Mouse (Mus musculus) E14TG2a.4 (cell line): ENCODE results near the gene Dab1.

Experiments used
- CTCF ChIP-seq: conservative IDR thresholded peaks from 2 replicates; pipeline ENCODE4 v1.5.1; 2014; ENCODE audit warnings: low read length
- NANOG ChIP-seq: IDR thresholded peaks from 2 replicates; pipeline ENCODE4 v1.6.1; 2014; ENCODE audit warnings: borderline replicate concordance, low read length, mixed read lengths
- POU5F1 ChIP-seq: IDR thresholded peaks from 2 replicates; pipeline ENCODE4 v1.6.1; 2014; ENCODE audit warnings: low read length, borderline replicate concordance

- TF ChIP-seq CTCF = no peak
- no peak for TF ChIP-seq NANOG
- no peak for TF ChIP-seq POU5F1
Observed at GRCm38 (mm10) chr4:104435736-104436135, 816.6 kb downstream of the Dab1 start.
